In the genomic region with DNA sequence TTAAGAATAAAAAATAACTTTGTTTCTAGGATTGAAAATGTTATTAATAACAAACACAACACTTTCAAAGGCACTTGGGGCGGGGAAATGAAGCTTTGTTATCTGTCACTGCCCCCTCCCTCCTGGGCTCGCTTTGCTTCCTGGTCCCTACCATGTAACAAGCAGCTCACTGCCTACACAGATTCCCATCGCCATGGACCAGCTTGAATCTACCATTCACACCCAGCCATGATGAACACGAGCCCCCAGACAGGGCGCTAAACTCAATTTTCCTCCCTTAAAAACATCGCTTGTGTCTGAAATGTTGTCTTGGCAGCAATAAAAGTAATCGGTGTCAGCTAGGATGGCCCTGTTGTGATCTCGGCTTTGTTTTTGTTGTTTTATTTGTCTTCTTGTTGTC, we compare ENCODE assay signal across 17 mouse cellular contexts.
"Had no signal": no experiment of that assay in that cellular context is flagged by ENCODE, and none has a peak within 500 bp of the region (broad histone marks: within the 10 kb centered on the region; RNA-seq: fewer than 3 reads in every experiment).

No protein-coding gene starts in this region.

- ATAC-seq: intestine, embryonic 15.5 days; liver, embryonic 12.5 days had no signal

- DNase-seq: kidney, adult 2 months; kidney, postnatal 25 days; layer of hippocampus, adult 9-11 months; liver; midbrain, embryonic 14.5 days; thymus, adult 2 months; thymus, postnatal 14 days; thymus, postnatal 4 days had no signal

- H3K36me3 ChIP-seq: intestine, embryonic 15.5 days; limb, embryonic 10.5 days; limb, embryonic 13.5 days; liver, embryonic 12.5 days; liver, embryonic 15.5 days; neural tube, embryonic 13.5 days had no signal

- H3K4me1 ChIP-seq: intestine, embryonic 15.5 days; limb, embryonic 10.5 days; limb, embryonic 13.5 days; liver, embryonic 12.5 days; liver, embryonic 15.5 days; neural tube, embryonic 13.5 days had no signal

- H3K9ac ChIP-seq: intestine, embryonic 15.5 days; limb, embryonic 13.5 days; liver, embryonic 12.5 days; liver, embryonic 15.5 days; neural tube, embryonic 13.5 days had no signal

- H3K9me3 ChIP-seq: intestine, embryonic 15.5 days; limb, embryonic 10.5 days; limb, embryonic 13.5 days; liver, embryonic 12.5 days; liver, embryonic 15.5 days; neural tube, embryonic 13.5 days had no signal

- H3K4me3 ChIP-seq: intestine, embryonic 15.5 days; layer of hippocampus, adult 2 months; limb, embryonic 10.5 days; limb, embryonic 13.5 days; liver, embryonic 12.5 days; liver, embryonic 15.5 days; neural tube, embryonic 13.5 days had no signal

- H3K27ac ChIP-seq: intestine, embryonic 15.5 days; kidney, postnatal 0 days; layer of hippocampus, adult 2 months; limb, embryonic 10.5 days; limb, embryonic 13.5 days; liver, embryonic 12.5 days; liver, embryonic 15.5 days; neural tube, embryonic 13.5 days had no signal

- H3K4me2 ChIP-seq: intestine, embryonic 15.5 days; limb, embryonic 13.5 days; liver, embryonic 12.5 days; liver, embryonic 15.5 days; midbrain, embryonic 11.5 days; neural tube, embryonic 13.5 days had no signal

- H3K27me3 ChIP-seq: intestine, embryonic 15.5 days; limb, embryonic 13.5 days; liver, embryonic 12.5 days; liver, embryonic 15.5 days; neural tube, embryonic 13.5 days had no signal
